Mouse (Mus musculus) E14TG2a.4 (cell line): ENCODE results near the gene Dpp9.

Experiments used
- H3K27me3 ChIP-seq: 2 replicates; pipeline ENCODE4 v1.6.1; 2014; ENCODE audit warnings: low read length, control low read depth; ENCODE audit not compliant: insufficient read depth
- H3K36me3 ChIP-seq: 2 replicates; pipeline ENCODE4 v1.6.1; 2014; ENCODE audit warnings: low read length, control low read depth; ENCODE audit not compliant: insufficient read depth
- H3K4me1 ChIP-seq: replicated peaks from 2 replicates; pipeline ENCODE4 v1.6.1; 2014; ENCODE audit warnings: low read depth, low read length, control low read depth
- H3K4me3 ChIP-seq: replicated peaks from 2 replicates; pipeline ENCODE4 v1.5.1; 2014; ENCODE audit warnings: mild to moderate bottlenecking, low read length
- H3K9me3 ChIP-seq: 2 replicates; pipeline ENCODE4 v1.6.1; 2014; ENCODE audit warnings: low read length, control low read depth
- CTCF ChIP-seq: conservative IDR thresholded peaks from 2 replicates; pipeline ENCODE4 v1.5.1; 2014; ENCODE audit warnings: low read length
- NANOG ChIP-seq: IDR thresholded peaks from 2 replicates; pipeline ENCODE4 v1.6.1; 2014; ENCODE audit warnings: borderline replicate concordance, low read length, mixed read lengths
- POU5F1 ChIP-seq: IDR thresholded peaks from 2 replicates; pipeline ENCODE4 v1.6.1; 2014; ENCODE audit warnings: low read length, borderline replicate concordance

The Dpp9 gene

DNA sequence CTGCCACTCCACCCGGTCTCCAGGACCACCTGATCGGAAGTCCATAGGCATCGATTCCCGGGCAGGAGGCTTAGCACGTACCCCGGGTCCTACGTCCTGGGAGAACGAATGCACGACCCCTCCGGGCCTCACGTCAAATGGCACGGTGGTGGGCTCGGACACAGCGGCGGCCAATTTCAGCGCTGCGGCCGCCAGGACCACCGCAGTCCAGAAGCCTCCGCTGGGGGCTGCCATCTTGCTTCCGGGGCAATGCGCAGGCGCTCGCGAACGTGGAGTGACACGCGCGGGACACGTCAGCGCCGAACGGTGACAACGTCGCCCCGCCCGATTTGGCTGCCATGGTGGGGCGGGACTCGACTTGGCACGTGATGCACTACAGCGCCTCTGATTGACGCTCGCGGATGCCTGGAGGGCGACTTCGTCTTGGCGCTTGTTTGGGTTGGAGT, 35.0 kb downstream of the Dpp9 start, which contains the start of gene Mydgf:
Mydgf (minus strand) TSS at position 263 of the 446 bp plus-strand sequence.
- no peak for TF ChIP-seq CTCF
- peaks cover 65% of the 10 kb centered on the region for H3K36me3 ChIP-seq
- no peaks in the 10 kb centered on the region for H3K27me3 ChIP-seq
- H3K4me1 ChIP-seq, result peaks cover 54% of the 10 kb centered on the region
- H3K4me3 ChIP-seq, result peak within 1 kb of the TSS; percentile 98
- no peaks in the 10 kb centered on the region for H3K9me3 ChIP-seq

DNA sequence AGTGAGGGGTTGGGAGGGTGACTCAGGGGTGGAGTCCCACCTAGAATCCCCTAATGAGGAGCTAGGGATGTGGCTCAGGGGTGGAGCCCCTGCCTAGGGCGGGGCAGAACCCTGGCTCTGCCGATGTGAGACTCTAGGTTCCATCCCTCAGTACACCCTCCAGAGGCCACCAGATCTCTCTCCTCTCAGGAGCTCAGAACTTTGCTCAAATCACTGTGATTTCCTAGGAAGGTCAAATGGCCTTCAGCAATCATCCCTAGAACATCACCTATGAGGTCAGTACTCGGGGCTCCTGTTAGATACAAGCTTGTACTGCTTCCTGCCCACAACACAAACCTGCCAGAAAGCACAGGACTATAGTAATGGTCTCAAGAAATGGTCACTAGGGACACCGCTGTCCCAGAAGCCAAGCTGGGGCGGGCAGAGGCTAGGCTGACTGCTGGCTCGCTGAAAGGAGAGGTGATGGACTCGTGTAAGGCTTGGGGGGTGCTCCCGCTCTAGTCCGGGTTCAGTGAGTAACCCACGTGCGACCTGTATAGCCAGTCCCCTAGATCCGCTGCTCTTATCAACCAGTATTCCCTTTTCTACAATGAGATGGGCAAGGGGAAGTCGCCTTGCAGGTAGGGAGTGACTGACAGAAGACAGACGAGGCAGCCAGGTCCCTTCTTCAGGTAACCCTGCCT, 35.6 kb downstream of the Dpp9 start:
- peaks cover 54% of the 10 kb centered on the region for H3K4me1 ChIP-seq
- no peaks in the 10 kb centered on the region for H3K27me3 ChIP-seq
- TF ChIP-seq POU5F1 (no peak), NANOG (no peak), CTCF (no peak)
- H3K36me3 ChIP-seq, result peaks cover 65% of the 10 kb centered on the region
- no peaks in the 10 kb centered on the region for H3K9me3 ChIP-seq
- H3K4me3 ChIP-seq, result peak overlapping the region; percentile 98

DNA sequence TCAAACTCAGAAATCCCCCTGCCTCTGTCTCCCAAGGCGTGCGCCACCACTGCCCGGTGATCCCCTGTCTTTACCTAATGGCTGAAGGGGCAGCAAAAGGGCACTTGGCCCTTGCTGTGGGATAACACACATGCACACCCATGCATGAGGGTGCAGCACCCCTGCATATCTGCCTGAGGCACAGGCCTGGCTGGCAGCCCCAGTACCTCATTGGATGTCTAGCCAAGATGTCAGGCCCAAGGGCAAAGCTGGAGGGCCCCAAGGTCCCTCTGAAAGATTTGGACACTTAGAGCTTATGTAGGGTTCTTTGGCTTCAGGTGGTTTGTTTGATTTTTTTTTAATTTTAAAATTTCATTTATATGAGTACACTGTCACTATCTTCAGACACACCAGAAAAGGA, 43.3 kb downstream of the Dpp9 start:
- Histone ChIP-seq H3K27me3 (no peaks in the 10 kb centered on the region), H3K4me3 (no peak overlapping the region), H3K9me3 (no peaks in the 10 kb centered on the region), H3K4me1 (peaks cover 37% of the 10 kb centered on the region), H3K36me3 (peaks cover 54% of the 10 kb centered on the region)
- TF ChIP-seq POU5F1 (no peak), CTCF (no peak), NANOG (no peak)

DNA sequence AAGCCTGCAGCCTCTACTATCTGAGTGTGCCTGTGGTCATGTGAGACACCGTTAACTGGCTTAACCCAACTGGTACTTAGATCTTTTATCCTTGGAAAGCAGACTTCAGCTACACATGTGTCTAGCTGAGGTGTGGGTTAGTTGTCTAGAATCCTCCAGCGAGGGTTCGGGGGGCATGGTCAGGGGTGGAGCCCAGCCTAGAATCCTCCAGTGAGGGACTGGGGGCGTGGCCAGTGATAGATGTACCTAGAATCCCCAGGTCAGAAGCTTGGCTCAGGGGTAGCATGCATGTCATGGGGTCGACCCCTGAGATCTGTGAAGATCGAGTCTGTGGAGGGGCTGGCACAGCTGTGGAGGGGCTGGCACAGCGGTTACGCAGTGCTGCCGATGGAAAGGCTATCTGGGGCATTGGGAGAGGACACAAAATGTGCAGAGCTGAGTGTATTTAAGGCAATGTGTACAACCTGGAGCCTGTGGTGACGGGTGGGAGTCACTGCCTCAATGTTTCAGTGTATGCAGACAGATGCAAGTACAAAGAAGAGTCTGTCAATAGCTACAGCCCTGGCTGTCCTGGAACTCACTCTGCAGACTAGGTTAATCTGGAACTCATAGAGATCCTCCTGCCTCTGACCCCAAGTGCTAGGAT, 45.2 kb downstream of the Dpp9 start:
- TF ChIP-seq POU5F1, result no peak
- TF ChIP-seq NANOG, result no peak
- no peak for TF ChIP-seq CTCF
- Histone ChIP-seq H3K27me3 (no peaks in the 10 kb centered on the region), H3K4me1 (peaks cover 51% of the 10 kb centered on the region), H3K4me3 (no peak overlapping the region), H3K9me3 (no peaks in the 10 kb centered on the region), H3K36me3 (peaks cover 35% of the 10 kb centered on the region)

DNA sequence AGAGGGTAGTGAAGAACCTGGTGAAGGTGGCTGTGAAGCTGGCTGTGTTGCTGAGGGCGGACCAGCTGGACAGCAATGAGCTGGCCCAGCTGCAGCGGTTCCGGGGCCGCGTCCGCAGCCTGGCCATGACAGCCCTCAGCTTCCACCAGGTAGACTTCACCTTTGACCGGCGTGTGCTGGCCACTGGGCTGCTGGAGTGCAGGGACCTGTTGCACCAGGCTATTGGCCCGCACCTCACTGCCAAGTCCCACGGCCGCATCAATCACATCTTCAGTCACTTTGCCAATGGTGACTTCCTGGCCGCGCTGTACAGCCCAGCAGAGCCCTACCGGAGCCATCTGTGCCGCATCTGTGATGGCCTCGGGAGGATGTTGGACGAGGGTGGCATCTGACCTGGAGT, 46.8 kb downstream of the Dpp9 start:
- TF ChIP-seq NANOG (no peak), CTCF (no peak), POU5F1 (no peak)
- peaks cover 19% of the 10 kb centered on the region for H3K36me3 ChIP-seq
- no peak overlapping the region for H3K4me3 ChIP-seq
- no peaks in the 10 kb centered on the region for H3K27me3 ChIP-seq
- no peaks in the 10 kb centered on the region for H3K9me3 ChIP-seq
- H3K4me1 ChIP-seq, result peaks cover 48% of the 10 kb centered on the region

DNA sequence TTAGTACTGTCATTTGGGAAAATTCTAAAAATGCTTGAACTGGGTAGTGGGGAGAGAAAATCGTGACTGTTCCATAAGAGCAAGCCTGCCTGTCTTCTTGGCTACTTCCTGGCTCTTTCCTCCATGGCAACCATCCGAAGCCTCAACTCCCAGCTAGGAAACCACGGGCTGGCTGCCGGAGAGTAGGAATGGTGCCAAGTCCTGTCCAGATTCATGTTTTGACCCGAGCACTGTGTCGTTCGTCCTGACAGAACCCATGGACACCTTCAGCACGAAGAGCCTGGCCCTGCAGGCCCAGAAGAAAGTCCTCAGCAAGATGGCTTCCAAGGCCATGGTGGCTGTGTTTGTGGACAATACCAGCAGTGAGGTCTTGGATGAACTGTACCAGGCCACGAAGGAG, 47.2 kb downstream of the Dpp9 start:
- TF ChIP-seq NANOG (no peak), CTCF (no peak), POU5F1 (no peak)
- Histone ChIP-seq H3K36me3 (peaks cover 14% of the 10 kb centered on the region), H3K27me3 (no peaks in the 10 kb centered on the region), H3K4me1 (peaks cover 48% of the 10 kb centered on the region), H3K9me3 (no peaks in the 10 kb centered on the region), H3K4me3 (no peak overlapping the region)

DNA sequence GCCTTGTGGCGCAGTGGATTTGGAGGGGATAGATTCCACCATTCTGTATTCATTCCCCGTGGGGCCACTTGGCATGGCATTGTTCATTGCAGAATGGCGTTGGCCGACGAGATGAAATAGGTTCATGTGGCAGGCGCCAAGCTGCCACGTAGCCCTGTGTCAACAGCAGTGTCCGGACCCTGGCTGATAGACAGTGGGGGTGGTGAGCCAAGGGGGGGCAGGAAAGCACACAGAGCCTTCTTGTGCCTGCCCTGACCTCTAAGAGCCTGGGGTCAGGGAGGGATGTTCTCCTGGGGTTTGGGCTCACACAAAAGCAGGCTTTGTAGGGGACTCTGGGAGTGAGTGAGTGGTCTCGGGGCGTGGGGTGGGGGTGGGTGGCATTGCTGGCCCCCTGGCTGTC, 48.1 kb downstream of the Dpp9 start:
- peaks cover 9% of the 10 kb centered on the region for H3K36me3 ChIP-seq
- H3K27me3 ChIP-seq, result no peaks in the 10 kb centered on the region
- H3K4me3 ChIP-seq, result peak overlapping the region; percentile 26
- H3K9me3 ChIP-seq, result no peaks in the 10 kb centered on the region
- TF ChIP-seq NANOG, result no peak
- peaks cover 48% of the 10 kb centered on the region for H3K4me1 ChIP-seq

DNA sequence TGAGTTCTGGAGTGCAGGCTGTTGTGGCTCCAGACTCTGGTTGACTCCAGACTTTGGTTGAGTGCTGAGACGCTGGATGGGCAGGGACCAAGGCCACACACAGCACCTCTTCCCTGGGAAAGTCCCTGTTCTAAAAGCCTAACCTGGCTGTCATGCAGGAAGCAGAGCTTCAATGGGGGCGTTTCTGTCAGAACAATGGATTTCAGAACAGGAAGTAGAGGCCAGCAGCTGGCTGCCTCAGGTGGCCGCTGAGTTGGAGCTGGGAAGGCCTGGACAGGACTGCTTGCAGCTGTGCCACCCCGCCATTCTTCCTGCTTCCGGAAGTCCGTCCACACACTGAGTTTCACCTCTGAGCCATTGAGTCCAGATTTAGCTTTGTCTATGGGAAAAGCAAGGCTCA, 48.9 kb downstream of the Dpp9 start:
- no peak for TF ChIP-seq POU5F1
- TF ChIP-seq NANOG, result no peak
- TF ChIP-seq CTCF, result no peak
- Histone ChIP-seq H3K36me3 (peaks cover 1% of the 10 kb centered on the region; the same call in 1 of the 2 replicates), H3K9me3 (no peaks in the 10 kb centered on the region), H3K4me1 (peaks cover 53% of the 10 kb centered on the region), H3K27me3 (no peaks in the 10 kb centered on the region), H3K4me3 (peak overlapping the region; percentile 26; the same call in 1 of the 2 replicates)
